ENCODE assay signal across 1 mouse cellular context in the genomic region with DNA sequence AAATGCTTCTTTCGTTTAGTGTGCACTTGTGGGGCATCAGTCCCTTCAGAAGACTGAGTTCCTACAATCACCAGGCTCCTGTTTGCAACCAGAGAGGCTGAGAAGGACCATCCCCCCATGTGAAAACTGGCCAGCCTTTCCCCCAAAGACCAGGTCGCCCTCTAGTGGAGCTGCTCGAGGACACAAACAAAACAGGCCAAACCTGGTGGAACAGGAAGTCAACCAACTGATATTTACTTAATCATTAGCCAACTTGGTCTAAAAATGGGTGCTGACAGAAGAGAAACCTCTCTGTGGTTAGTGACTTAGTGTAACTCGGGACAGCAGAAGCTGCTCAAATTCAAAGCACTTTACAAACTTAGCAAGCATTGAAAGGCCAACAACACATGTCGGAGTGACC.
TF ChIP-seq lines count a peak whose summit lies in the region.

No protein-coding gene starts in this region.

TF ChIP-seq in CH12.LX, 34 proteins besides CTCF, POLR2A, EP300 and RAD21 (continued from another document):
- TF ChIP-seq IRF4 (IDR thresholded peaks at IDR 0.05; ENCODE audit: low read depth, low read length) (peak; percentile 88), MAFK (IDR thresholded peaks at IDR 0.05; ENCODE audit: insufficient replicate concordance, low read length) (no peak), JUN (IDR thresholded peaks at IDR 0.05; ENCODE audit: insufficient read depth, low read depth, low read length) (peak; percentile 92), PAX5 (IDR thresholded peaks at IDR 0.05; ENCODE audit: low read length) (no peak), ZMIZ1 (IDR thresholded peaks at IDR 0.05; ENCODE audit: low read depth, low read length) (no peak), MEF2A (IDR thresholded peaks at IDR 0.05; ENCODE audit: borderline replicate concordance, low read depth, low read length) (peak; percentile 99), ZC3H11A (IDR thresholded peaks at IDR 0.05; ENCODE audit: low read depth, low read length) (peak; percentile 22; the same call in 1 of the 2 replicates), RCOR1 (conservative IDR thresholded peaks at IDR 0.05; ENCODE audit: low read depth, low read length) (no peak)
